Mouse (Mus musculus): ENCODE results near the gene Ppp2r5b. TPM values are rescaled to one million over a fixed set of nuclear protein-coding genes. Genes with fewer than 3 reads are reported as not detected.

Gene Ppp2r5b
- polyA plus RNA-seq, 1 experiment from 2014 or later: 61.3 TPM

- no peaks in the 10 kb centered on the region for H3K27me3 ChIP-seq
- H3K27ac ChIP-seq (replicated peaks): no peak overlapping the region
- no peak overlapping the region for H3K4me2 ChIP-seq (replicated peaks)
- WGBS: 89% methylated on average over 14 of the region's 14 CpGs
- no peak for ATAC-seq (ENCODE audit: low FRiP score, low read depth)
- no peak overlapping the region for H3K4me3 ChIP-seq
- H3K9ac ChIP-seq (replicated peaks): no peak overlapping the region
- no peaks in the 10 kb centered on the region for H3K4me1 ChIP-seq
- peaks cover 52% of the 10 kb centered on the region for H3K36me3 ChIP-seq
- H3K9me3 ChIP-seq: no peaks in the 10 kb centered on the region
These were observed 8.9 kb downstream of the Ppp2r5b start for GRCm38 (mm10) chr19:6226763-6227162.

DNA sequence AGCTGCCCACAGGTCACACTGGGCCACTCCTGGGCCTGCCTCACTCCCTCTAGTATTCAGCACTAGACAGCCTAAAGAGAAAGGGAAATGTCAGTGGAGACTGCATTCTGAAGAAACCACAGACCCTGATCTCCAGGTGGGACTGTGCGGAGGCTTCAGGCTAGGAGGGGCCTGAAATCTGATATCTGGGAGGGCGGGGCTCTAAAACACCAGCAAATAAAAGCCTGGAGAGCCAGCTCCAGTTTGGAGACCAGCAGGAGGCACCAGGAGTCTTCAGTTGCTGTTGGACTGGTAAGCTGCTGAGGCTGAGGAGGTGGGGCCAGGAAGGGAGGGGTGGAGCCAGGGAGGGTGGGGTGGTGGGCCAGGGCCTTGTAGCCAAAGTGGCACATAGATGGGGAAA, 9.5 kb downstream of the Ppp2r5b start, which contains the start of gene Gpha2:
Gpha2 (plus strand) TSS at position 246 of the 400 bp plus-strand sequence.
- no peak within 1 kb of the TSS for H3K4me3 ChIP-seq
- H3K4me1 ChIP-seq: no peaks in the 10 kb centered on the region
- H3K9ac ChIP-seq (replicated peaks): no peak within 1 kb of the TSS
- no peak within 1 kb of the TSS for H3K27ac ChIP-seq (replicated peaks)
- peaks cover 46% of the 10 kb centered on the region for H3K36me3 ChIP-seq
- H3K27me3 ChIP-seq: no peaks in the 10 kb centered on the region
- no peak for ATAC-seq (ENCODE audit: low FRiP score, low read depth)
- H3K4me2 ChIP-seq (replicated peaks): no peak within 1 kb of the TSS
- no peaks in the 10 kb centered on the region for H3K9me3 ChIP-seq
- 13% methylated on average over 2 of the region's 2 CpGs for WGBS

- Histone ChIP-seq H3K4me2 (replicated peaks) (no peak overlapping the region), H3K27ac (replicated peaks) (no peak overlapping the region), H3K4me1 (no peaks in the 10 kb centered on the region), H3K9me3 (no peaks in the 10 kb centered on the region), H3K9ac (replicated peaks) (no peak overlapping the region), H3K27me3 (no peaks in the 10 kb centered on the region), H3K4me3 (no peak overlapping the region), H3K36me3 (no peaks in the 10 kb centered on the region)
- WGBS: 69% methylated on average over 6 of the region's 6 CpGs
- ATAC-seq (ENCODE audit: low FRiP score, low read depth): no peak
These were observed 17.1 kb downstream of the Ppp2r5b start for GRCm38 (mm10) chr19:6218606-6219005.

DNA sequence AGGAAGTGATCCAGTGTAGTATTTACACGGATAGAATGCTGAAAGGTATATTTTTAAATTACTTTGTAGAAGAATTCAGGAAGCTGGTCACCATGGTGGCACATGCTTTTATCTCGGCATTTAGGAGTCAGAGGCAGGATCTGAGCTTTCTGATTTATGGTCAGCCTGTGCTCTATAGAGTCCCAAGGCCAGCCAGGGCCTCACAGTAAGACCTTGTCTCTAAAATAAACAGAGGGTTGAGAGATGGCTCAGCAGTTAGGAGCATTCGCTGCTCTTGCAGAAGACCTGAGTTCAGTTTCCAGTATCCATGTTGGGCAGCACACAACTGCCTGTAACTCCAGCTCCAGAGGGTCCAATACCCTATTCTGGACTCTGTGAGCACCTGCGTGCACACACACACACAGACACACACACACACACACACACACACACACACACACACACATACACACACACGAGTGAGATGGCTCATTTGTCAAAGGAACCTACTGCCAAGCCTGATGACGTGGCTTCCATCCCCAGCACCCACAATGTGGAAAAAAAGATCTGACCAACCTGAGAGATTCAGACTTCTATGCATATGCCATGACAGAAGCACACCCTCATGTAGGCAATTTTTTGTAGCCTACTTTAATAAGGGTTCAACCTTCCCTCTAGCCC, 19.5 kb downstream of the Ppp2r5b start:
- no peak overlapping the region for H3K9ac ChIP-seq (replicated peaks)
- no peaks in the 10 kb centered on the region for H3K9me3 ChIP-seq
- no peak overlapping the region for H3K4me3 ChIP-seq
- H3K4me2 ChIP-seq (replicated peaks): no peak overlapping the region
- no peaks in the 10 kb centered on the region for H3K27me3 ChIP-seq
- no peaks in the 10 kb centered on the region for H3K4me1 ChIP-seq
- no peak overlapping the region for H3K27ac ChIP-seq (replicated peaks)
- 86% methylated on average over 6 of the region's 6 CpGs for WGBS
- ATAC-seq (ENCODE audit: low FRiP score, low read depth): no peak
- no peaks in the 10 kb centered on the region for H3K36me3 ChIP-seq

GRCm38 (mm10) chr19:6206716-6207115, 29.0 kb downstream of the Ppp2r5b start:
- no peak for ATAC-seq (ENCODE audit: low FRiP score, low read depth)

DNA sequence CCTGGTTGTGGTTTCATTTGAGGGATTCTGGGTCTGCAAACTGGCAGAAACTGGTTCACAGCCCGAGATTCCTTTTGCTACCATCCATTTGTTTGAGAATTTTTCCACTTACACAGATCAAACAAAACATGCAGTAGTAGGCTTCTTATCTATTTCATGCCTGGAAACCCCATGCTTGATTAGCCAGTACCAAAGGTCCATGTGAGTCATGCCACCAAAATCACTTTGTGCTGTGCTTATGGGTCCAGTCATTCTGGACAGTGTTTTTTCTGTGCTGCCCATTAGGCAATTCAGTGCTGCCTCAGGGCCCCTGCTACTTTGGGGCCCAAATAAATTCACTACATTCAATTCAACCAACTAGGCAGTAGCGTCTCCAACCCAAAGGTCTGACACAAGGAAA, 31.4 kb downstream of the Ppp2r5b start:
- Histone ChIP-seq H3K27me3 (no peaks in the 10 kb centered on the region), H3K4me2 (replicated peaks) (no peak overlapping the region), H3K9ac (replicated peaks) (no peak overlapping the region), H3K9me3 (no peaks in the 10 kb centered on the region), H3K27ac (replicated peaks) (no peak overlapping the region), H3K4me1 (no peaks in the 10 kb centered on the region), H3K36me3 (no peaks in the 10 kb centered on the region), H3K4me3 (no peak overlapping the region)
- 82% methylated on average over 2 of the region's 2 CpGs for WGBS
- no peak for ATAC-seq (ENCODE audit: low FRiP score, low read depth)

More at GRCm38 (mm10) chr19:6206716-6207115, 29.0 kb downstream of the Ppp2r5b start:
- Histone ChIP-seq H3K4me1 (no peaks in the 10 kb centered on the region), H3K4me2 (replicated peaks) (no peak overlapping the region), H3K36me3 (no peaks in the 10 kb centered on the region), H3K27ac (replicated peaks) (no peak overlapping the region), H3K9me3 (no peaks in the 10 kb centered on the region), H3K27me3 (no peaks in the 10 kb centered on the region), H3K9ac (replicated peaks) (no peak overlapping the region), H3K4me3 (no peak overlapping the region)
- 80% methylated on average over 5 of the region's 5 CpGs for WGBS

- no peak for ATAC-seq (ENCODE audit: low FRiP score, low read depth)
- Histone ChIP-seq H3K27ac (replicated peaks) (no peak within 1 kb of the TSS), H3K4me2 (replicated peaks) (no peak within 1 kb of the TSS), H3K27me3 (no peaks in the 10 kb centered on the region), H3K9me3 (no peaks in the 10 kb centered on the region), H3K9ac (replicated peaks) (no peak within 1 kb of the TSS), H3K4me3 (no peak within 1 kb of the TSS), H3K4me1 (no peaks in the 10 kb centered on the region), H3K36me3 (no peaks in the 10 kb centered on the region)
- 87% methylated on average over 23 of the region's 23 CpGs for WGBS
These were observed 51.5 kb downstream of the Ppp2r5b start, which contains the start of gene Majin for GRCm38 (mm10) chr19:6184131-6184530. Majin (plus strand) TSS chr19:6184388.

DNA sequence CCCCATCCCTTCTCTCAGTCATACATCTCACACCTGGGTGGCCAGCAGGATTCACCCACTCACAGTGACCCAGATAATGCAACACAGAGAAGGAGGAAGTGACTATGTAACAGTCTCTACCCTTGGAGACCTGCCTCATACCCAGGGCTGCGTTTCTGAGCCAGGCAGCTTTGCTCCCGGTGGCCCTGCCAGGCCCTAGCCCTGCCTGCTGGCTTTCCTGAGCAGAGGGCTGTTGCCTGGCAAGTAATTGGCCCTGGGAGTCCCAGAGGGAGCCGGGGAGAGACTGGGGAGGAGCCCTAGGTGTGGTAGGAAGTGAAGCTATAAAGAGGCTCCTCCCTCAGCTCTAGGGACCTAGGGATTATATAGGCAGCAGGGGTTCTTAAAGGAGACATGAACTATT, 53.1 kb downstream of the Ppp2r5b start:
- WGBS: 19% methylated on average over 3 of the region's 3 CpGs
- H3K4me3 ChIP-seq: no peak overlapping the region

GRCm38 (mm10) chr19:6181629-6182028, 54.0 kb downstream of the Ppp2r5b start:
- Histone ChIP-seq H3K4me2 (replicated peaks) (no peak overlapping the region), H3K27me3 (no peaks in the 10 kb centered on the region), H3K9ac (replicated peaks) (no peak overlapping the region), H3K27ac (replicated peaks) (no peak overlapping the region), H3K4me1 (no peaks in the 10 kb centered on the region), H3K9me3 (no peaks in the 10 kb centered on the region), H3K36me3 (no peaks in the 10 kb centered on the region), H3K4me3 (no peak overlapping the region)
- no peak for ATAC-seq (ENCODE audit: low FRiP score, low read depth)
- WGBS: 36% methylated on average over 5 of the region's 5 CpGs

More for the DNA sequence above, 53.1 kb downstream of the Ppp2r5b start:
- no peaks in the 10 kb centered on the region for H3K27me3 ChIP-seq
- no peak overlapping the region for H3K4me2 ChIP-seq (replicated peaks)
- no peaks in the 10 kb centered on the region for H3K9me3 ChIP-seq
- no peak overlapping the region for H3K9ac ChIP-seq (replicated peaks)
- no peak for ATAC-seq (ENCODE audit: low FRiP score, low read depth)
- no peaks in the 10 kb centered on the region for H3K36me3 ChIP-seq
- no peaks in the 10 kb centered on the region for H3K4me1 ChIP-seq
- H3K27ac ChIP-seq (replicated peaks): no peak overlapping the region

- H3K27ac ChIP-seq (replicated peaks): no peak overlapping the region
- no peak overlapping the region for H3K4me2 ChIP-seq (replicated peaks)
These were observed 56.9 kb downstream of the Ppp2r5b start for GRCm38 (mm10) chr19:6178775-6179174.

More at GRCm38 (mm10) chr19:6178775-6179174, 56.9 kb downstream of the Ppp2r5b start:
- WGBS: 92% methylated on average over 6 of the region's 6 CpGs
- no peak for ATAC-seq (ENCODE audit: low FRiP score, low read depth)
- Histone ChIP-seq H3K27me3 (no peaks in the 10 kb centered on the region), H3K9ac (replicated peaks) (no peak overlapping the region), H3K36me3 (no peaks in the 10 kb centered on the region), H3K9me3 (no peaks in the 10 kb centered on the region), H3K4me1 (no peaks in the 10 kb centered on the region), H3K4me3 (no peak overlapping the region)

Measured in midbrain, embryonic 12.5 days (tissue).